Mouse (Mus musculus): ENCODE results near the gene Srp9.

DNA sequence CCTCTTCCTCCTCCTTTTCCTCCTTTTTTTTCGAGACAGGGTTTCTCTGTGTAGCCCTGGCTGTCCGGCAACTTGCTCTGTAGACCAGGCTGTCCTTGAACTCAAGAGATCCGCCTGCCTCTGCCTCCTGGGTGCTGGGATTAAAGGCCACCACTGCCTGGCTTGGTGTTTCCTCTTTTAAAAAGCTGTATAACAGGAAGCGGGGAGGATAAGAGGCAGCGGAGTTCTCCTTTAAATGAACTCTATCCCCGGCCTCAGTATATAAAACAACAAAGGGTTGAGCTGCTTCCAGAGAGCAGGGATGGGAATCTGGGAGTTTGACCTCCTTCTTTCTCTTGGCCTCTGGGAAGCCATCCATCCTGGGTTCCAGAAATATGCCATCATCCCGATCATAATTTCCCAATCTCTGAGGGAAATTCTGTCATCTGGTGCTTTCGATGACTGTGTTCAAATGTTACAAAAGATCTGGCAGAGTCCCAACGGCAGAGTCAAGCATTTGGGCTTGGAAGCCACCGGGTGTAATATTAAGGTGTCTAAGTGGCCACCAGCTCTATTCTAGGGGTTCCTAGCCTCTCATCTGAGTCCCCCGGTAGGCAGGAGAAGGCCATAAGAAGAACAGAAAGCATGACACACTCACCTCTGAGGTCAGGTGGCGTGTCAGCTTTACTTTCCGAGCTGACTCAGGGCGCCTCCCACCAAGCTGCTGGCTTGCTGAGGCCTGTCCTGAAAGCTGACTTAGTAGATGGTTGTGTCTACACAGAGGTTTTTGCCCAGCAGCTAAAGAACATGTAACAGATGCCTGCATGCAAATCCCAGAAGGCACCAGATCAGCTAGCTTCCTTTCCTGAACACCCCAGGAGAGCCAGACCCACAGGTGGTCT is 36.5 kb upstream of the Srp9 start:
- no peak for TF ChIP-seq GATA1 (IDR thresholded peaks at IDR 0.05; ENCODE audit: borderline replicate concordance, low read length)
- no peak for TF ChIP-seq FLI1 (IDR thresholded peaks at IDR 0.05; ENCODE audit: low read length)
